Mouse (Mus musculus): ENCODE results near the gene Ptma.

GRCm38 (mm10) chr1:86482761-86483160, 43.8 kb upstream of the Ptma start:
- TF ChIP-seq EP300 (IDR thresholded peaks at IDR 0.05; ENCODE audit: insufficient read depth, low read depth, low read length) = no peak
- no peak for TF ChIP-seq CTCF (IDR thresholded peaks at IDR 0.05; ENCODE audit: low read depth, low read length)
- no peak for TF ChIP-seq POLR2A (IDR thresholded peaks at IDR 0.05; ENCODE audit: insufficient read depth, low read length)
